Mouse (Mus musculus): Measurements from ENCODE around the gene Mepce.

DNA sequence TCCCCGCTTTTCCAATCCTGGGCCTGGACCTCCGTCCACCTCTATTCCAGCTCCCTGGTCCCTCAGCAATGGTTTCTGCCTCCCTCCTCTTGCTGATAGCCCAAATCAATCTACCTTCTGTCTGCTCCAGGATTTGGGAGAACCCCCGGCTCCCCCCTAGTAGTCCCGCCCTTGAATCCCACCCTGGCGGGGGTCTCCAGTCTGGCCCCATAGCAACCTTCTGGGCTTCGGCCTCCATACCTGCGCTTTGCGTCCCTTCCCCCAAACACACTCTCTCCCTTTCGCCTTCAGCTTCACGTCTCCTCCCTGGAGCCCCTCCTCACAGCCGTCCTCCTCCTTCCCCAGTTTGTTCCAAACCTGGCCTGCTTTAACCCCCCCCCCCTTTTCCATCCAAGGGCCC, 46.9 kb downstream of the Mepce start:
- no peak for TF ChIP-seq POLR2A (IDR thresholded peaks at IDR 0.05; ENCODE audit: low read depth, low read length)
- TF ChIP-seq CTCF (IDR thresholded peaks at IDR 0.05; ENCODE audit: extremely low read depth, insufficient read length, insufficient replicate concordance, low read depth, low read length): no peak

Measured in small intestine, adult 2 months (tissue).